Mouse (Mus musculus) hindbrain, postnatal 0 days (tissue): ENCODE results near the gene Uroc1. TPM values are rescaled to one million over a fixed set of nuclear protein-coding genes. Genes with fewer than 3 reads are reported as not detected.

ENCODE experiments used
- ATAC-seq: fragments of 200-750 bp; cut with Nextera tagmentation; 2 replicates; pipeline ENCODE4 v1.8.0; 2017; ENCODE audit warnings: mild to moderate bottlenecking, moderate TSS enrichment, moderate library complexity
- DNase-seq: peaks from one replicate; pipeline ENCODE4 v3.0.0-alpha.2; 2015; ENCODE audit warnings: low spot score
- H3K27ac ChIP-seq: fragments of 300-500 bp; sonication (generic); 2 replicates; pipeline ENCODE4 v1.5.1; 2014; ENCODE audit warnings: mild to moderate bottlenecking
- H3K27me3 ChIP-seq: fragments of 300-500 bp; sonication (generic); 2 replicates; pipeline ENCODE4 v1.6.1; 2014; ENCODE audit warnings: low read length, mixed read lengths; ENCODE audit not compliant: insufficient read depth
- H3K36me3 ChIP-seq: fragments of 300-500 bp; sonication (generic); 2 replicates; pipeline ENCODE4 v1.6.1; 2014; ENCODE audit warnings: low read length, mixed read lengths; ENCODE audit not compliant: insufficient read depth
- H3K4me1 ChIP-seq: fragments of 300-500 bp; sonication (generic); 2 replicates; pipeline ENCODE4 v1.6.1; 2014; ENCODE audit warnings: antibody characterized with exemption, low read length, mixed read lengths; ENCODE audit not compliant: insufficient read depth
- H3K4me2 ChIP-seq: fragments of 300-500 bp; sonication (generic); 2 replicates; pipeline ENCODE4 v1.6.1; 2014; ENCODE audit warnings: low read depth, mild to moderate bottlenecking, low read length, moderate library complexity, mixed read lengths
- H3K4me3 ChIP-seq: fragments of 300-500 bp; sonication (generic); 2 replicates; pipeline ENCODE4 v1.5.1; 2014; ENCODE audit warnings: low read length
- H3K9ac ChIP-seq: fragments of 300-500 bp; sonication (generic); replicated peaks from 2 replicates; pipeline ENCODE4 v1.6.1; 2014; ENCODE audit warnings: mild to moderate bottlenecking, low read length, moderate library complexity, mixed read lengths
- H3K9me3 ChIP-seq: fragments of 300-500 bp; sonication (generic); 2 replicates; pipeline ENCODE4 v1.6.1; 2016; ENCODE audit warnings: low read length, mixed read lengths
- CTCF ChIP-seq: IDR thresholded peaks from 2 replicates; pipeline ENCODE4 v1.5.1; 2016; ENCODE audit warnings: antibody characterized with exemption, control low read depth, low read depth
- WGBS: fragments of 180-500 bp; shearing (Covaris S2); extraction: QIAGEN DNeasy Blood & Tissue Kit; methylation state at CpG from one replicate; pipeline ENCODE4 v1.1.7; 2014; 5-methylcytosine and 5-hydroxymethylcytosine counted together
- polyA plus RNA-seq: library from polyadenylated mRNA; unstranded; fragments of >200 nt; fragmentation: Nextera tagmentation; extraction: Ambion mirVana; gene quantifications from 2 replicates; pipeline ENCODE4 v1.2.1, GENCODE M21; 2015
- total RNA-seq: library from RNA; depleted of rRNA; stranded (reverse); fragments of >200 nt; gene quantifications from 2 replicates; pipeline ENCODE4 v1.2.3, GENCODE M21; 2014

Uroc1 gene
- total and polyA plus RNA-seq, 2 experiments from 2014 or later = 0.04 TPM; not detected in 1

DNA sequence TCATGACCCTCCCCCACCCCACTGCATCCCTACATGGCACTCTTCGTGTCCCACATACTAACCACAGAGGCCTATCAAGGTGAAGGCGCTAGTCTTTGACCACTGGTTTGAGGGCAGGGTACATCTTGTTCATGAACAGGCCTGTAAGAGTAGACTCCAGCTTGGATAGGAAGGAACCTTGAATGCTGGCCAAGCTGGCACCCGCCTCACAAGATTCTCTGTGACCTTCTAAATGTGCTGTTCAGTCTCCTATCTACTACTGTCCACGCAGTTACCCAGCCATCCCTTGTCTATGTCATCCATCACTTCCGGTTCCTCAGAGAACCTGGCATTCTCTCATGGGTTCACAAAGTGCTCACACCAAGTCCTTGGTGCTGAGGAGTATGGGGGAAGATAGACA, 30.2 kb downstream of the Uroc1 start:
- Histone ChIP-seq H3K9ac (no peak overlapping the region), H3K27me3 (no peaks in the 10 kb centered on the region), H3K4me1 (peaks cover 12% of the 10 kb centered on the region), H3K4me2 (no peak overlapping the region), H3K36me3 (no peaks in the 10 kb centered on the region), H3K9me3 (no peaks in the 10 kb centered on the region), H3K27ac (no peak overlapping the region), H3K4me3 (no peak overlapping the region)
- DNase-seq (no peak), ATAC-seq (no peak)
- WGBS = 90% methylated on average over 5 of the region's 5 CpGs
- TF ChIP-seq CTCF = no peak

DNA sequence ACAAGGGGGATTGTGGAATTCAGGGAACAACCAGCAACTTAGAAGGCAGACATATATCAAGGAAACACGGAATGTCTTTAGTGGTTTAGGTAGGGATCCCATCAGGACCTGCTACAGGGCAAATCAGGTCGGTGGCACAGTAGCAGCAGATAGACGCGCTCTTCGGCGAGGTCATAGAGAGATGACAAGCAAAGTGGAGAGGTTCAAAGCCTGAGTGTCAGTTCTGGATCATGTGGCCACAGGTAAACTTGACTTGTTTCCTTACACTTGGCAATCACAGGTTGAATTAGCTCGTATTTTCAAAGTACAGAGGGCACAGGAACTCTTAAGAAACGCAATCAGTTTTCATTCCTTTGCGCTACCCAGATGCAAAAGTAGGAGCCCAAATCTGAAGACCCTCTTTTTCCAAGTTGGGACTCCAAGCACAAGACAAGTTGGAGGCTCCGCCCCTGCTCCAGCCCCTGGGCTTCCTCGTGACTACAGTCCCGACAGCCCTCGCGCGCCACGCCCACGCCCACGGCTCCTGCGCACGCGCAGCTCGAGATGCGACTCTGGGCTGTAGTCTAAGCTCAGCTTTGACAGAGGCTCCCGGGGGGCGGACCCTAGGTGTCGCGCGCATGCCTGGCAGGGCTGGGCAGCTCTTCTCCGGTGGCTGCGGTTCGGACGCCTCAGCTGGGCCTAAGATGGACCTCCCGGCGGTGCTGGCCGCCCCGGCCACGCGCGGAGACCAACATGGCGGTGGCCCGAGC, 36.1 kb downstream of the Uroc1 start, which contains the start of gene Zxdc:
Gene Zxdc (plus strand): TSS at position 517 of the 749 bp plus-strand sequence.
- peak; percentile 5; the same call in 1 of the 2 replicates for TF ChIP-seq CTCF
- peaks cover 17% of the 10 kb centered on the region for H3K4me1 ChIP-seq
- H3K27me3 ChIP-seq = no peaks in the 10 kb centered on the region
- DNase-seq (peak; percentile 99), ATAC-seq (peak; percentile 97)
- peak within 1 kb of the TSS; percentile 86 for H3K9ac ChIP-seq
- WGBS = 6% methylated on average over 41 of the region's 41 CpGs
- H3K27ac ChIP-seq = peak within 1 kb of the TSS; percentile 87
- H3K36me3 ChIP-seq = peaks cover 11% of the 10 kb centered on the region; the same call in 1 of the 2 replicates
- peak within 1 kb of the TSS; percentile 96 for H3K4me3 ChIP-seq
- H3K4me2 ChIP-seq = peak within 1 kb of the TSS; percentile 93
- H3K9me3 ChIP-seq = no peaks in the 10 kb centered on the region

DNA sequence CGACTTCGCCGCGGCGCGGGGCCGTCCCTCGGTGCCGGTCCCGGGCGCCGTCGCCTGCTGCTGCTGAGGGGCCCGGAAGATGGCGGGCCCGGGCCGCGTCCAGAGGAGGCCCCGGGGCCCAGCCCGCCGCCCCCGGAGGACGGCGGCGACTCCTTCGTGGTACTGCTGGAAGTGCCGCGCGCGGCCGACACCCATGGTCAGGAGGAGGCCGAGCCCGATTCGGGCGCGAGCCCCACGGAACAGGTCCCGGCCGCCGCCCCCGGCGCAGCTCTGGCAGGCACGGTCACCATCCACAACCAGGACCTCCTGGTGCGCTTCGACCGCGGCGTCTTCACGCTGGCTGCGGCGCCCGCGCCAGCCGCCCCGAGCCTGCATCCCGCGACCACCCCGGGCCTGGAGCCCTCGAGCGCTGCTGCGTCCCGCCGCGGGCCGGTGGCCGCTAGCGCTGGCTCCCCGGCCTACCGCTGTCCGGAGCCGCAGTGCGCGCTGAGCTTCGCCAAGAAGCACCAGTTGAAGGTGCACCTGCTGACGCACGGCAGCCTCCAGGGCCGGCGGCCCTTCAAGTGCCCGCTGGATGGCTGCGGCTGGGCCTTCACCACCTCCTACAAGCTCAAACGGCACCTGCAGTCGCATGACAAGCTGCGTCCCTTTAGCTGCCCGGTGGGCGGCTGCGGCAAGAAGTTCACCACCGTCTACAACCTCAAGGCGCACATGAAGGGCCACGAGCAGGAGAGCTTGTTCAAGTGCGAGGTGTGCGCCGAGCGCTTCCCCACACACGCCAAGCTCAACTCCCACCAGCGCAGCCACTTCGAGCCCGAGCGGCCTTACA, 36.9 kb downstream of the Uroc1 start:
- Histone ChIP-seq H3K4me3 (peak overlapping the region; percentile 96), H3K27me3 (no peaks in the 10 kb centered on the region), H3K9ac (peak overlapping the region; percentile 86), H3K4me1 (peaks cover 17% of the 10 kb centered on the region), H3K27ac (peak overlapping the region; percentile 87), H3K4me2 (peak overlapping the region; percentile 93), H3K9me3 (no peaks in the 10 kb centered on the region), H3K36me3 (peaks cover 18% of the 10 kb centered on the region; the same call in 1 of the 2 replicates)
- ATAC-seq = peak; percentile 84
- DNase-seq = peak; percentile 43
- TF ChIP-seq CTCF = peak; percentile 13; the same call in 1 of the 2 replicates
- 1% methylated on average over 92 of the region's 98 CpGs for whole genome bisulfite sequencing

DNA sequence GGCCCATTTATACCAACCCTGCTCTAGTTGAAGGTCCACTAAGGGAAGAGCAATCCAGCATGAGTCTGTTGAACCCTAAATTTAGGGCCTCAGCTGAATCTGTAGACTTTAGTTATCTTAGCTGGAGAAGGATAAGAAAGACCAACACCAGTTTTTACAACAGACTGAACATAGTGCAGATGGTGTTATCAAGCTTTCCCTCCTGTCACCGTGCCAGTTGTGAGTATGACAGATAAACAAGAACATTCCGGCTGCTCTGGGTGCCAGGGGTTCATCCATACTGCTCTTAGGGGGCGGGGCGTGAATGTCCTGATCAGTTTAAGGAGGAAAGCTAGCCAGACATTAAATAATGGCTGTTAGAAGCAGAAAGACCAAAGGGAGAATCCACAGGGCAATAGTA, 41.6 kb downstream of the Uroc1 start:
- no peak overlapping the region for H3K27ac ChIP-seq
- H3K36me3 ChIP-seq = peaks cover 50% of the 10 kb centered on the region; the same call in 1 of the 2 replicates
- no peak overlapping the region for H3K4me2 ChIP-seq
- ATAC-seq (no peak), DNase-seq (no peak)
- no peak overlapping the region for H3K4me3 ChIP-seq
- H3K27me3 ChIP-seq = no peaks in the 10 kb centered on the region
- no peaks in the 10 kb centered on the region for H3K9me3 ChIP-seq
- 96% methylated on average over 4 of the region's 4 CpGs for WGBS
- no peak for TF ChIP-seq CTCF
- H3K4me1 ChIP-seq = peaks cover 17% of the 10 kb centered on the region
- no peak overlapping the region for H3K9ac ChIP-seq

DNA sequence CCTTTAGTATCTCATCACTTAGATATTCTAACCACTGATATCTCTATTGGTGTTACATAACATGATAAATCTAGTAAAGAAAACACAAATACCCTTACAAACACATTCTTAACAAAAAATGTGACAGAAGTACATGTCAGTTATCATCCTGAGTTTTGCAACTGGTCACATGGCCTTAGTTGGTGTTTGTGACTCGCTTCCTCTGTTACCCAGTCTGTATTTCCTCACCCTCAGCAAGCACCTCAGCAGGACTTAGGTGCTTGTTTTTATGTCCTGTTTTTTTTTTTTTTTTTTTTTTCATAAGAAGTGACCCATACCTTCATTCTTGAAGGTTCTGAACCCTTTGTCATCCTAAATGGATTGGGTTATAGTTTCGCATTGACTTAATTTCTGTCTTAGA, 44.6 kb downstream of the Uroc1 start:
- Histone ChIP-seq H3K4me2 (no peak overlapping the region), H3K4me3 (no peak overlapping the region), H3K27me3 (no peaks in the 10 kb centered on the region), H3K36me3 (peaks cover 80% of the 10 kb centered on the region), H3K4me1 (no peaks in the 10 kb centered on the region), H3K9me3 (no peaks in the 10 kb centered on the region), H3K27ac (no peak overlapping the region), H3K9ac (no peak overlapping the region)
- DNase-seq = no peak
- no peak for ATAC-seq
- 94% methylated on average over 2 of the region's 2 CpGs for WGBS
- TF ChIP-seq CTCF = no peak

DNA sequence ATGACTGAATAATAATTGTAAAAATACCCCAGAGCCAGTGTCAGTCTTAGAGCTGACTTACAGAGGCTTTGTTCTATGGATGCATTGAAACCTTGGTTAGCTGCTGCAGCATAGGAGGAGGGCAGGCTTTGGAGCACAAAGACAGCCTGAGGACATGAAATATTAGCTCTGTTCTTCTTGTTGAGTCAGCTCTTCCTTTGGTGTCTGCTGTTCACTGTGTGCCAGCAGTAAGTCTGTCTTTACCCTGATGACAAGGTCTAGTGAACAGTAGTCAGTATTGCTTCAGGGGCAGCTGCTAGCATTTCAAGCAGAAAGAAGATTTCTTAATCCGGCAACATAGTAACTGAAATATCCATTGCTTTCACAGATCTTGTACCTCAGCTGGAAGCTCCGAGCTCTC, 48.4 kb downstream of the Uroc1 start:
- no peaks in the 10 kb centered on the region for H3K4me1 ChIP-seq
- peaks cover 78% of the 10 kb centered on the region for H3K36me3 ChIP-seq
- H3K4me2 ChIP-seq = no peak overlapping the region
- no peak overlapping the region for H3K4me3 ChIP-seq
- H3K9me3 ChIP-seq = no peaks in the 10 kb centered on the region
- DNase-seq = no peak
- ATAC-seq = no peak
- WGBS = 91% methylated on average over 2 of the region's 2 CpGs
- H3K27me3 ChIP-seq = no peaks in the 10 kb centered on the region
- no peak for TF ChIP-seq CTCF
- H3K27ac ChIP-seq = no peak overlapping the region
- no peak overlapping the region for H3K9ac ChIP-seq
